Mouse (Mus musculus) ES-Bruce4 (cell line): ENCODE data around the gene Sox15.

Experiments
- CTCF ChIP-seq: IDR thresholded peaks from one replicate; pipeline ENCODE4 v1.8.1; 2011; ENCODE audit warnings: low read depth, low read length
- EP300 ChIP-seq: IDR thresholded peaks from 2 replicates; pipeline ENCODE4 v1.6.1; 2011; ENCODE audit warnings: low read depth, low read length; ENCODE audit not compliant: insufficient read depth
- POLR2A ChIP-seq: IDR thresholded peaks from one replicate; pipeline ENCODE4 v1.8.1; 2011; ENCODE audit warnings: low read length; ENCODE audit not compliant: insufficient read depth

GRCm38 (mm10) chr11:69606491-69606795, 48.7 kb upstream of the Sox15 start:
- TF ChIP-seq CTCF (no peak), POLR2A (no peak), EP300 (no peak)
